Mouse (Mus musculus): ENCODE measurements at regions not wholly inside any gene's neighbourhood (a gene's known extent, or its start where the extent isn't known, plus 50 kb on each side); places are given as distances from the start of the nearest gene placed in this dataset.

- Histone ChIP-seq H3K27me3 (replicated peaks) (no peaks in the 10 kb centered on the region), H3K4me1 (peaks cover 22% of the 10 kb centered on the region), H3K27ac (replicated peaks) (no peak overlapping the region), H3K4me3 (no peak overlapping the region), H3K9ac (no peak overlapping the region), H3K9me3 (no peaks in the 10 kb centered on the region), H3K4me2 (no peak overlapping the region), H3K36me3 (no peaks in the 10 kb centered on the region)
- 56% methylated on average over 3 of the region's 3 CpGs for WGBS
- ATAC-seq (ENCODE audit: extremely low read depth, insufficient number of reproducible peaks, low FRiP score, low TSS enrichment): no peak
Measured at GRCm38 (mm10) chr9:49928041-49928656, 129.4 kb upstream of the Ncam1 start.

GRCm38 (mm10) chr9:49927281-49927680 is 128.6 kb upstream of the Ncam1 start:
- no peak overlapping the region for H3K27ac ChIP-seq (replicated peaks)
- no peak overlapping the region for H3K4me2 ChIP-seq
- no peaks in the 10 kb centered on the region for H3K27me3 ChIP-seq (replicated peaks)
- no peak overlapping the region for H3K9ac ChIP-seq
- no peak overlapping the region for H3K4me3 ChIP-seq
- H3K36me3 ChIP-seq: no peaks in the 10 kb centered on the region
- H3K9me3 ChIP-seq: no peaks in the 10 kb centered on the region
- H3K4me1 ChIP-seq: peaks cover 31% of the 10 kb centered on the region
- no peak for ATAC-seq (ENCODE audit: extremely low read depth, insufficient number of reproducible peaks, low FRiP score, low TSS enrichment)
- 45% methylated on average over 1 of the region's 1 CpGs for WGBS

DNA sequence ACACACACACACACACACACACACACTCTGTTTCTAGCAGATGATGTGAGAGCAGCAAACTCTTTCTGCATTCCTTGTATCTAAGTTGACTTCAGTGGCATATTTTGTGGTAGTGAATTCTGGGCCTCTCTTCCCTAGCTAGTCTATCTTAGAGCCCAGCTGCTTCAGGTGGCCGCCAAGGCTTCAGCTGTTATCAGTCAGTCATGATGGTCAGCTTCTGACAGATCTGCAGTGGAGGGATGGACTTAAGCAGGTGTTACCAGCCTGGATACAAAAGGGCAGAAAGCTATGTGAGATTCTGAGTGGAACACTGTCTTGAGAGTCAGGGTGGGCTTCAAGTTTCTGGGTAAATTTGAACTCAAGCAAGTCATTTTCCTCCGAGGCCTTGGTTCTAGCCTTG is 127.1 kb upstream of the Ncam1 start:
- H3K4me3 ChIP-seq: no peak overlapping the region
- WGBS: 74% methylated on average over 2 of the region's 2 CpGs
- no peaks in the 10 kb centered on the region for H3K9me3 ChIP-seq
- no peak overlapping the region for H3K9ac ChIP-seq
- H3K27ac ChIP-seq (replicated peaks): no peak overlapping the region
- no peak overlapping the region for H3K4me2 ChIP-seq
- peaks cover 44% of the 10 kb centered on the region for H3K4me1 ChIP-seq
- H3K27me3 ChIP-seq (replicated peaks): no peaks in the 10 kb centered on the region
- no peak for ATAC-seq (ENCODE audit: extremely low read depth, insufficient number of reproducible peaks, low FRiP score, low TSS enrichment)
- H3K36me3 ChIP-seq: no peaks in the 10 kb centered on the region

- H3K9me3 ChIP-seq: no peaks in the 10 kb centered on the region
- 8% methylated on average over 4 of the region's 4 CpGs for WGBS
- H3K36me3 ChIP-seq: no peaks in the 10 kb centered on the region
- H3K4me3 ChIP-seq: no peak overlapping the region
- peak; percentile 31; the same call in 1 of the 2 replicates for ATAC-seq (ENCODE audit: extremely low read depth, insufficient number of reproducible peaks, low FRiP score, low TSS enrichment)
- peak overlapping the region; percentile 80 for H3K27ac ChIP-seq (replicated peaks)
- no peak overlapping the region for H3K9ac ChIP-seq
- no peak overlapping the region for H3K4me2 ChIP-seq
- peaks cover 44% of the 10 kb centered on the region for H3K4me1 ChIP-seq
- no peaks in the 10 kb centered on the region for H3K27me3 ChIP-seq (replicated peaks)
Measured at GRCm38 (mm10) chr9:49923981-49924501, 125.3 kb upstream of the Ncam1 start.

- ATAC-seq (ENCODE audit: extremely low read depth, insufficient number of reproducible peaks, low FRiP score, low TSS enrichment): no peak
- Histone ChIP-seq H3K4me1 (peaks cover 44% of the 10 kb centered on the region), H3K27ac (replicated peaks) (peak overlapping the region; percentile 80; the same call in 1 of the 2 replicates), H3K27me3 (replicated peaks) (no peaks in the 10 kb centered on the region), H3K9ac (no peak overlapping the region), H3K9me3 (no peaks in the 10 kb centered on the region), H3K4me2 (no peak overlapping the region), H3K36me3 (no peaks in the 10 kb centered on the region), H3K4me3 (no peak overlapping the region)
- WGBS: 69% methylated on average over 3 of the region's 3 CpGs
Measured at GRCm38 (mm10) chr9:49922770-49923169, 124.0 kb upstream of the Ncam1 start.

DNA sequence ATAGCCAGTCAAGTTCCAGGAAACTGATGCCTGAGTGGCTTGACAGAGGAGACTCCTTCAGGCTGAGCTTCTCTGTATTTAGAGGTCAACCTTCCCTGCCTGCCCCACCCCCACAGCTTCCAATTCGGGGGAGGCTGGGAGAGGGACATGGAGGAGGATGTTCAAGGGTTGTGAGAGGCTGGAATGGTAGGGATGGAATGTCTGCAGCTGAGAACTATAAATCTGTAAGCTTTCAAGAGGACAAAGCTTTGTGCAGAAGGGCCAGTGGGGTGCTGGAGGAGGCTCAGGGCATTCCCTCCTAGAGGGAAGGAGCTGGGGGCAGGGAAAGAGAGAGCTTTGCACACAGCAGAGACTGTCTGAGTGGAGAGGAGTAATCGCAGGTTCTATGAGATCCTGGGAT is 123.4 kb upstream of the Ncam1 start:
- Histone ChIP-seq H3K36me3 (no peaks in the 10 kb centered on the region), H3K9me3 (no peaks in the 10 kb centered on the region), H3K27ac (replicated peaks) (no peak overlapping the region), H3K4me3 (no peak overlapping the region), H3K4me1 (peaks cover 44% of the 10 kb centered on the region), H3K9ac (no peak overlapping the region), H3K27me3 (replicated peaks) (no peaks in the 10 kb centered on the region), H3K4me2 (no peak overlapping the region)
- no peak for ATAC-seq (ENCODE audit: extremely low read depth, insufficient number of reproducible peaks, low FRiP score, low TSS enrichment)
- WGBS: 25% methylated on average over 2 of the region's 2 CpGs

GRCm38 (mm10) chr9:49921306-49921705 is 122.6 kb upstream of the Ncam1 start:
- no peaks in the 10 kb centered on the region for H3K27me3 ChIP-seq (replicated peaks)
- H3K4me1 ChIP-seq: peaks cover 44% of the 10 kb centered on the region
- no peak overlapping the region for H3K9ac ChIP-seq
- no peak overlapping the region for H3K4me2 ChIP-seq
- no peaks in the 10 kb centered on the region for H3K36me3 ChIP-seq
- H3K27ac ChIP-seq (replicated peaks): no peak overlapping the region
- no peaks in the 10 kb centered on the region for H3K9me3 ChIP-seq
- 49% methylated on average over 3 of the region's 3 CpGs for WGBS
- no peak overlapping the region for H3K4me3 ChIP-seq
- ATAC-seq (ENCODE audit: extremely low read depth, insufficient number of reproducible peaks, low FRiP score, low TSS enrichment): no peak

DNA sequence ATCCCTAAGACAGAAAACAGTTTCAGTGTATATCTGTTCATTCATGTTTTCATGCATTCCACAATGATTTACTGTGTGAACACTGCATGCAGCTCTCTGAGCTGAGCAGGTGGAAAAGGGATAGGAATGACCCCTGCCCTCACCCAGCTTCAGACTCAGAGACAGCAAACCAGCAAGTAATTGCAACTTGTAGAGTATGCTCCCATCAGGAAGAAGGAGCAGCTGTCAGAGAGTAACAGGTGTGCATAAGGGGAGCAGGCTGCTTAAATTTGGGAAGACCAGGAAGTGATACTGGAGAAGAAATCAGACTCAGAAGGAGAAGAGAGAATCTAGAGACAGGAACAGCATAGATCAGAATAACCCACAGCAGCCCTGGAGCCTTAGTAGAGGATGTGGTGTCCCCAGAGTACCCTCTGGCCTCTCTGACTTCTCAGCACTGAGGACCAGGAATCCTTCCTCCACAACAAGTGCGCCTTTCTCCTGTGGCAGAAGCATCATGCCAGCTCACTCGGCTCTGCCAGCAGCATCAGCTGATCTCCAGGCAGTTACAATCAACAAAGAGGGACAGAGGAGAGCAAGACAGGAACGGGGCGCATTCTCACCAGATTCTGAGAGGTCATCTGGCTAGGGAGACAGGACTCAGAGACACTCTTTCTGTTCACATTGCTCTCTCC is 116.5 kb upstream of the Ncam1 start:
- Histone ChIP-seq H3K4me3 (no peak overlapping the region), H3K27me3 (replicated peaks) (no peaks in the 10 kb centered on the region), H3K9ac (no peak overlapping the region), H3K9me3 (no peaks in the 10 kb centered on the region), H3K36me3 (no peaks in the 10 kb centered on the region), H3K4me2 (no peak overlapping the region), H3K27ac (replicated peaks) (no peak overlapping the region), H3K4me1 (no peaks in the 10 kb centered on the region; the same call in 1 of the 2 replicates)
- WGBS: 64% methylated on average over 4 of the region's 4 CpGs
- no peak for ATAC-seq (ENCODE audit: extremely low read depth, insufficient number of reproducible peaks, low FRiP score, low TSS enrichment)

DNA sequence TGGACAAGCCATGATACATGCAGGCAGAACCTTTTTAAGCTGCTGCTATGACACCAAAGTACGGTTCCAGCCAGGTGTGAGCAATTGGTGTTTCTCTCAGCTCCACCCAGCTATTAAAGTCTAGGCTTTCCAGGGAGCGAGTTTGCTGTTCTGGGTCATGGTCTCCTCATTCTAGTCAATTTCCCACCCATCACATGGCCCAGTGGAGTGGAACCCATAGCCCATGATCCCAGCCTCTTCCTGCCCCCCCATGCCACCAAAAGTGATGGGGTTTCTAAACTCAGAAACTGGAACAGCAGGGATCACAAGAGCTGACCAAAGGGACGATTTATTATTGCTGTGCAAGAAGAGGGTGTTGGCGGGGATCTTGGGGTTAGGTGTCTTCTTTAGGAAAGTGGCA is 115.0 kb upstream of the Ncam1 start:
- H3K4me3 ChIP-seq: no peak overlapping the region
- H3K4me2 ChIP-seq: no peak overlapping the region
- H3K36me3 ChIP-seq: no peaks in the 10 kb centered on the region
- H3K9me3 ChIP-seq: no peaks in the 10 kb centered on the region
- no peaks in the 10 kb centered on the region for H3K27me3 ChIP-seq (replicated peaks)
- ATAC-seq (ENCODE audit: extremely low read depth, insufficient number of reproducible peaks, low FRiP score, low TSS enrichment): no peak
- no peak overlapping the region for H3K27ac ChIP-seq (replicated peaks)
- WGBS: 77% methylated on average over 4 of the region's 4 CpGs
- no peaks in the 10 kb centered on the region; the same call in 1 of the 2 replicates for H3K4me1 ChIP-seq
- no peak overlapping the region for H3K9ac ChIP-seq

DNA sequence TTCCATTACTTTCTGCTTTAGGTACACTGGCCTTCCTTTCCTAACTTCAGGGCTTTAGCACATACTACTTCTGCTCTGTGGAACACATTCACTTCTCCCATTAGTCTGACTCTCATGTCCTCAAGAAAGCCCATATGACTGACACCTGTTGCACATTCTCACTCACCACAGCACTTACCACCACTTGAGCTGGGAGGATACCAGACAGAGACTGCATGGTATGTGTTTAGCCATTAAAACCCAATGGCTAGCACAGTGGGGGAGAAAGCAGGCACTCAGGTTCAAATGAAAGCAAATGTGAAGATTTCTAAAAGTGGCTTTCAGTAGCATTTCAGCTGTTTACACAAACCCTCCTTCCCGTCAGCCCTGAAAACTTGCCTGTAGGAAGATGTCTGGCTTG is 113.6 kb upstream of the Ncam1 start:
- Histone ChIP-seq H3K9me3 (no peaks in the 10 kb centered on the region), H3K4me2 (no peak overlapping the region), H3K27me3 (replicated peaks) (no peaks in the 10 kb centered on the region), H3K27ac (replicated peaks) (no peak overlapping the region), H3K36me3 (no peaks in the 10 kb centered on the region), H3K4me3 (no peak overlapping the region), H3K9ac (no peak overlapping the region), H3K4me1 (no peaks in the 10 kb centered on the region)
- ATAC-seq (ENCODE audit: extremely low read depth, insufficient number of reproducible peaks, low FRiP score, low TSS enrichment): no peak
- 72% methylated on average over 1 of the region's 1 CpGs for WGBS

- 14% methylated on average over 4 of the region's 4 CpGs for WGBS
- Histone ChIP-seq H3K27me3 (replicated peaks) (no peaks in the 10 kb centered on the region), H3K4me3 (no peak overlapping the region), H3K4me1 (peaks cover 19% of the 10 kb centered on the region), H3K27ac (replicated peaks) (peak overlapping the region; percentile 87), H3K9me3 (no peaks in the 10 kb centered on the region), H3K9ac (no peak overlapping the region), H3K4me2 (peak overlapping the region; percentile 36), H3K36me3 (no peaks in the 10 kb centered on the region)
- peak; percentile 51; the same call in 1 of the 2 replicates for ATAC-seq (ENCODE audit: extremely low read depth, insufficient number of reproducible peaks, low FRiP score, low TSS enrichment)
Measured at GRCm38 (mm10) chr9:49906306-49906705, 107.6 kb upstream of the Ncam1 start.

GRCm38 (mm10) chr9:49905703-49906102 is 107.0 kb upstream of the Ncam1 start:
- H3K4me1 ChIP-seq: peaks cover 19% of the 10 kb centered on the region
- 57% methylated on average over 4 of the region's 4 CpGs for WGBS
- peak overlapping the region; percentile 87 for H3K27ac ChIP-seq (replicated peaks)
- no peak overlapping the region for H3K4me3 ChIP-seq
- H3K27me3 ChIP-seq (replicated peaks): no peaks in the 10 kb centered on the region
- H3K9ac ChIP-seq: no peak overlapping the region
- ATAC-seq (ENCODE audit: extremely low read depth, insufficient number of reproducible peaks, low FRiP score, low TSS enrichment): no peak
- H3K4me2 ChIP-seq: no peak overlapping the region
- no peaks in the 10 kb centered on the region for H3K9me3 ChIP-seq
- H3K36me3 ChIP-seq: no peaks in the 10 kb centered on the region
